Comparison of ENCODE assay signal across 8 mouse cellular contexts in the genomic region with DNA sequence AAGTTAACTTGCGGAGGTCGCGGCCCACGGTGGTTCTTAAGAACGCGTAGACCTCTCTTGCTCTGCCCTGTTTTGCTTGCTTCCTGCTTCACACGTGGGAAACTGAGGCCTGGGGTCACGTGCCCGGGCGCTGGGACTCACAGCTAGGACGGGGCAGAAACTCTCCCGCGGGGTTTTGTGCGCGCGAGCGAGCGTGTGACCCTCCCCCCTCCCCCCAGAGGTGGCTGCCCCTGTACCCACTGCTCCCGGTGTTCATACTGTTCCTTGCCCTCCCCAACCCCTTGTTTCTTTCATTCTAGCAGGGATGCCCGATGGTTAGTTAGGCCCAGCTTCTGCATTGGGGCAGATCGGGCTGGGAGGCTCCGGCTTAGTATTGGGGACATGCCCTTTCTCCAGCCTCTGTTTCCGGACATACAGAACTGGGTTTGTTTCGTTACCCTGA. TPM values are rescaled to one million over a fixed set of nuclear protein-coding genes. Genes with fewer than 3 reads are reported as not detected.
DNase-seq lines count a peak whose midpoint lies in the region; ATAC-seq and TF ChIP-seq lines count a peak whose summit lies in the region.

No protein-coding gene starts in this region.

- H3K36me3 ChIP-seq in megakaryocyte, embryonic 14.5 days (replicated peaks; ENCODE audit: low read length) = peaks cover 41% of the 10 kb centered on the region
- H3K36me3 ChIP-seq in limb, embryonic 11.5 days (ENCODE audit: control insufficient read depth, insufficient read depth, low read length) = no peaks in the 10 kb centered on the region
- H3K36me3 ChIP-seq in small intestine, adult 2 months (ENCODE audit: control insufficient read depth, insufficient read depth, low read length) = no peaks in the 10 kb centered on the region

- TF ChIP-seq CTCF in embryonic fibroblast, embryonic 13.5 days (IDR thresholded peaks at IDR 0.05; ENCODE audit: borderline replicate concordance, insufficient read depth, low read length) = no peak
- no peak for TF ChIP-seq CTCF in small intestine, adult 2 months (IDR thresholded peaks at IDR 0.05; ENCODE audit: extremely low read depth, insufficient read length, insufficient replicate concordance, low read depth, low read length)

- peak overlapping the region; percentile 76 for H3K9ac ChIP-seq in limb, embryonic 11.5 days (ENCODE audit: low read length)

- peak overlapping the region; percentile 76 for H3K4me2 ChIP-seq in limb, embryonic 11.5 days (ENCODE audit: low read depth, severe bottlenecking)

- H3K27me3 ChIP-seq in megakaryocyte, embryonic 14.5 days (replicated peaks) = no peaks in the 10 kb centered on the region
- no peaks in the 10 kb centered on the region for H3K27me3 ChIP-seq in limb, embryonic 11.5 days (ENCODE audit: control insufficient read depth, insufficient read depth, low read length)
- H3K27me3 ChIP-seq in small intestine, adult 2 months (ENCODE audit: control insufficient read depth, insufficient read depth, low read length) = no peaks in the 10 kb centered on the region

- H3K27ac ChIP-seq in embryonic fibroblast, embryonic 13.5 days (ENCODE audit: insufficient read depth, low read length) = peak overlapping the region; percentile 66
- H3K27ac ChIP-seq in limb, embryonic 11.5 days (replicated peaks; ENCODE audit: low read depth, low read length) = peak overlapping the region; percentile 38
- peak overlapping the region; percentile 59 for H3K27ac ChIP-seq in small intestine, adult 2 months (ENCODE audit: insufficient read depth, low read depth, low read length)

- TF ChIP-seq POLR2A in embryonic fibroblast, embryonic 13.5 days (IDR thresholded peaks at IDR 0.05; ENCODE audit: low read depth, low read length) = no peak
- TF ChIP-seq POLR2A in small intestine, adult 2 months (IDR thresholded peaks at IDR 0.05; ENCODE audit: low read depth, low read length) = no peak

- H3K9me3 ChIP-seq in megakaryocyte, embryonic 14.5 days = no peaks in the 10 kb centered on the region
- no peaks in the 10 kb centered on the region for H3K9me3 ChIP-seq in limb, embryonic 11.5 days (ENCODE audit: control insufficient read depth, low read length)

- H3K4me1 ChIP-seq in megakaryocyte, embryonic 14.5 days = peaks cover 84% of the 10 kb centered on the region
- peaks cover 22% of the 10 kb centered on the region; the same call in 1 of the 2 replicates for H3K4me1 ChIP-seq in embryonic fibroblast, embryonic 13.5 days (ENCODE audit: control insufficient read depth, insufficient read depth, low read length)
- no peaks in the 10 kb centered on the region for H3K4me1 ChIP-seq in limb, embryonic 11.5 days (ENCODE audit: control insufficient read depth, insufficient read depth, low read length)
- peaks cover 16% of the 10 kb centered on the region; the same call in 1 of the 2 replicates for H3K4me1 ChIP-seq in small intestine, adult 2 months (ENCODE audit: control insufficient read depth, insufficient read depth, insufficient read length, low read length)

- WGBS in limb, embryonic 11.5 days = under 1% methylated on average over 24 of the region's 24 CpGs
- WGBS in small intestine, adult 2 months = under 1% methylated on average over 24 of the region's 24 CpGs

- ATAC-seq in megakaryocyte, adult 5-6 weeks (ENCODE audit: poor library complexity, severe bottlenecking) = no peak
- peak; percentile 13; the same call in 1 of the 2 replicates for ATAC-seq in limb, embryonic 11.5 days (ENCODE audit: insufficient number of reproducible peaks, low FRiP score, low TSS enrichment, low read depth)

- peak overlapping the region; percentile 97 for H3K4me3 ChIP-seq in megakaryocyte, embryonic 14.5 days (replicated peaks)
- peak overlapping the region; percentile 91 for H3K4me3 ChIP-seq in embryonic fibroblast, embryonic 13.5 days (ENCODE audit: insufficient read depth, low read length)
- H3K4me3 ChIP-seq in limb, embryonic 11.5 days (ENCODE audit: low read depth, low read length) = peak overlapping the region; percentile 69
- peak overlapping the region; percentile 91 for H3K4me3 ChIP-seq in small intestine, adult 2 months (ENCODE audit: low read depth, low read length)

- DNase-seq in limb, embryonic 11.5 days (ENCODE audit: low spot score) = peak; percentile 62
- DNase-seq in cerebellum, postnatal 25 days = no peak
- no peak for DNase-seq in adrenal gland, adult 8-10 months
- DNase-seq in gastrocnemius, postnatal 4 days (ENCODE audit: low spot score in 2 of 2) = no peak

RNA-seq across cellular contexts. Expression of gene Tpst2, which starts 0.4 kb away (rescaled TPM):
- polyA plus RNA-seq in megakaryocyte, embryonic 14.5 days (2012; ENCODE audit: insufficient read depth, low replicate concordance) = 299 and 479 TPM in 2 replicates
- 52.1 and 57.5 TPM in 2 replicates for total RNA-seq in megakaryocyte, adult 5-6 weeks (2015)
- total RNA-seq in megakaryocyte, adult 5-6 weeks (2017) = 69.2 and 77.0 TPM in 2 replicates
- 39.6 and 48.3 TPM in 2 replicates for polyA plus RNA-seq in embryonic fibroblast, embryonic 13.5 days (2011; ENCODE audit: insufficient read length, low read depth, missing spikeins)
- polyA plus RNA-seq in limb, embryonic 11.5 days (2014; fragmentation: Nextera tagmentation; extraction: Ambion mirVana) = 30.9 and 31.1 TPM in 2 replicates
- 29.8 and 35.4 TPM in 2 replicates for polyA plus RNA-seq in small intestine, adult 2 months (2012; rRNA removed)
- 100 to 1,000 TPM; 143 to 211 (median 173) TPM for total RNA-seq in adrenal gland, adult 8-10 months (2022)
- total RNA-seq in gastrocnemius, postnatal 4 days (2021) = 10 to 100 TPM; 25.4 to 26.2 TPM

RNA-seq across cellular contexts. Expression of gene Crybb1, which starts 21.3 kb away (rescaled TPM):
- polyA plus RNA-seq in megakaryocyte, embryonic 14.5 days (2012; ENCODE audit: insufficient read depth, low replicate concordance) = 0.25 and 3.6 TPM in 2 replicates
- 2.4 and 4.2 TPM in 2 replicates for total RNA-seq in megakaryocyte, adult 5-6 weeks (2015)
- 1.2 and 2.3 TPM in 2 replicates for total RNA-seq in megakaryocyte, adult 5-6 weeks (2017)
- not detected in 2 replicates for polyA plus RNA-seq in embryonic fibroblast, embryonic 13.5 days (2011; ENCODE audit: insufficient read length, low read depth, missing spikeins)
- 0.20 TPM in 1 of 2 replicates, not detected in the other for polyA plus RNA-seq in limb, embryonic 11.5 days (2014; fragmentation: Nextera tagmentation; extraction: Ambion mirVana)
- 0.33 and 0.34 TPM in 2 replicates for polyA plus RNA-seq in small intestine, adult 2 months (2012; rRNA removed)
- 1 to 10 TPM in 3 of 4 experiments, under 1 TPM in 1; 0.74 to 7.0 (median 2.6) TPM for total RNA-seq in adrenal gland, adult 8-10 months (2022)
- total RNA-seq in gastrocnemius, postnatal 4 days (2021) = under 1 TPM; 0.64 to 0.70 TPM

RNA-seq across cellular contexts. Expression of gene Cryba4, which starts 24.6 kb away (rescaled TPM):
- polyA plus RNA-seq in megakaryocyte, embryonic 14.5 days (2012; ENCODE audit: insufficient read depth, low replicate concordance) = 9.4 and 17.2 TPM in 2 replicates
- 5.2 and 8.4 TPM in 2 replicates for total RNA-seq in megakaryocyte, adult 5-6 weeks (2015)
- total RNA-seq in megakaryocyte, adult 5-6 weeks (2017) = 3.3 and 3.7 TPM in 2 replicates
- not detected in 2 replicates for polyA plus RNA-seq in embryonic fibroblast, embryonic 13.5 days (2011; ENCODE audit: insufficient read length, low read depth, missing spikeins)
- 0.20 and 0.61 TPM in 2 replicates for polyA plus RNA-seq in limb, embryonic 11.5 days (2014; fragmentation: Nextera tagmentation; extraction: Ambion mirVana)
- polyA plus RNA-seq in small intestine, adult 2 months (2012; rRNA removed) = 1.5 and 2.2 TPM in 2 replicates
- 100 to 1,000 TPM in 1 of 4 experiments, 10 to 100 TPM in 3; 42.1 to 126 (median 66.3) TPM for total RNA-seq in adrenal gland, adult 8-10 months (2022)
- under 1 TPM; 0.91 to 0.98 TPM for total RNA-seq in gastrocnemius, postnatal 4 days (2021)

RNA-seq across cellular contexts. Expression of gene Tfip11, which starts 49.2 kb away (rescaled TPM):
- 30.3 and 35.0 TPM in 2 replicates for polyA plus RNA-seq in megakaryocyte, embryonic 14.5 days (2012; ENCODE audit: insufficient read depth, low replicate concordance)
- total RNA-seq in megakaryocyte, adult 5-6 weeks (2015) = 11.3 and 11.7 TPM in 2 replicates
- total RNA-seq in megakaryocyte, adult 5-6 weeks (2017) = 11.6 and 14.5 TPM in 2 replicates
- 15.6 and 21.8 TPM in 2 replicates for polyA plus RNA-seq in embryonic fibroblast, embryonic 13.5 days (2011; ENCODE audit: insufficient read length, low read depth, missing spikeins)
- polyA plus RNA-seq in limb, embryonic 11.5 days (2014; fragmentation: Nextera tagmentation; extraction: Ambion mirVana) = 27.3 and 29.4 TPM in 2 replicates
- polyA plus RNA-seq in small intestine, adult 2 months (2012; rRNA removed) = 18.3 and 40.0 TPM in 2 replicates
- total RNA-seq in adrenal gland, adult 8-10 months (2022) = 10 to 100 TPM; 36.2 to 44.0 (median 38.9) TPM
- total RNA-seq in gastrocnemius, postnatal 4 days (2021) = 10 to 100 TPM; 20.4 to 21.0 TPM
